Mouse (Mus musculus): Measurements from ENCODE around the gene Spon1. TPM values are rescaled to one million over a fixed set of nuclear protein-coding genes. Genes with fewer than 3 reads are reported as not detected.

Gene Spon1
- polyA plus RNA-seq, 1 experiment from 2014 or later: 79.1 TPM

- Histone ChIP-seq H3K36me3 (ENCODE audit: control insufficient read depth, insufficient read depth, low read length) (no peaks in the 10 kb centered on the region), H3K9me3 (ENCODE audit: control insufficient read depth, low read length) (no peaks in the 10 kb centered on the region), H3K27ac (ENCODE audit: low read depth, low read length) (no peak overlapping the region), H3K27me3 (ENCODE audit: control insufficient read depth, insufficient read depth, low read length) (no peaks in the 10 kb centered on the region), H3K4me3 (ENCODE audit: low read depth, low read length) (no peak overlapping the region), H3K4me2 (ENCODE audit: low read depth) (no peak overlapping the region), H3K4me1 (ENCODE audit: control insufficient read depth, insufficient read depth, low read length) (no peaks in the 10 kb centered on the region), H3K9ac (ENCODE audit: low read length) (no peak overlapping the region)
- 88% methylated on average over 8 of the region's 8 CpGs for WGBS
- DNase-seq (ENCODE audit: low spot score) (no peak), ATAC-seq (ENCODE audit: insufficient read depth, low FRiP score, low TSS enrichment) (no peak)
Measured at GRCm38 (mm10) chr7:113839431-113839830, 73.6 kb downstream of the Spon1 start.

DNA sequence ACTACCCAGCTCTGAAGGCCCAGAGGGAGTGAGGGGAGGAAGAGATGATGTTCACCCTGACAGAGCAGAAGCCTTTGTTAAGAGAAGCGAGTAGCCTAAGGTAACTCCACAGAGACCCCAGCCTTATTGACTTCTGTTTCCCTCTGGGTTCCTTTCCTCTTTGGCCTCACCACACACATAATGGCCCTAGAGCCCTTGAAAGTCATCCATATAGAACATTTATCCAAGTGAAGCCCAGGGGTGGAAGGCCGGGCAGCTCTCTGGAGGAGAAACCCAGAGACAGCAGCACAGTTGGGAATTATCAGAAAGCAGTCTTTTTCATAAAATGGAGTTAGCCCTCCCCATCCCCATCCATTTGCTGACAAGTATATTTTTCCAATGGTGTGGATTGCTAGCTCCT, 75.7 kb downstream of the Spon1 start:
- Histone ChIP-seq H3K9me3 (ENCODE audit: control insufficient read depth, low read length) (no peaks in the 10 kb centered on the region), H3K36me3 (ENCODE audit: control insufficient read depth, insufficient read depth, low read length) (no peaks in the 10 kb centered on the region), H3K9ac (ENCODE audit: low read length) (no peak overlapping the region), H3K27me3 (ENCODE audit: control insufficient read depth, insufficient read depth, low read length) (no peaks in the 10 kb centered on the region), H3K4me1 (ENCODE audit: control insufficient read depth, insufficient read depth, low read length) (no peaks in the 10 kb centered on the region), H3K4me2 (ENCODE audit: low read depth) (no peak overlapping the region), H3K27ac (ENCODE audit: low read depth, low read length) (no peak overlapping the region), H3K4me3 (ENCODE audit: low read depth, low read length) (no peak overlapping the region)
- DNase-seq (ENCODE audit: low spot score): no peak
- no peak for ATAC-seq (ENCODE audit: insufficient read depth, low FRiP score, low TSS enrichment)
- 93% methylated on average over 2 of the region's 2 CpGs for WGBS

- no peaks in the 10 kb centered on the region for H3K27me3 ChIP-seq (ENCODE audit: control insufficient read depth, insufficient read depth, low read length)
- no peaks in the 10 kb centered on the region for H3K4me1 ChIP-seq (ENCODE audit: control insufficient read depth, insufficient read depth, low read length)
- no peak overlapping the region for H3K27ac ChIP-seq (ENCODE audit: low read depth, low read length)
- no peak overlapping the region for H3K4me2 ChIP-seq (ENCODE audit: low read depth)
- ATAC-seq (ENCODE audit: insufficient read depth, low FRiP score, low TSS enrichment) (no peak), DNase-seq (ENCODE audit: low spot score) (no peak)
- no peaks in the 10 kb centered on the region for H3K9me3 ChIP-seq (ENCODE audit: control insufficient read depth, low read length)
- no peak overlapping the region for H3K4me3 ChIP-seq (ENCODE audit: low read depth, low read length)
- H3K9ac ChIP-seq (ENCODE audit: low read length): no peak overlapping the region
- WGBS: 60% methylated on average over 2 of the region's 2 CpGs
- no peaks in the 10 kb centered on the region for H3K36me3 ChIP-seq (ENCODE audit: control insufficient read depth, insufficient read depth, low read length)
Measured at GRCm38 (mm10) chr7:113843150-113843549, 77.4 kb downstream of the Spon1 start.

GRCm38 (mm10) chr7:113845191-113845590, 79.4 kb downstream of the Spon1 start:
- Histone ChIP-seq H3K9me3 (ENCODE audit: control insufficient read depth, low read length) (no peaks in the 10 kb centered on the region), H3K36me3 (ENCODE audit: control insufficient read depth, insufficient read depth, low read length) (no peaks in the 10 kb centered on the region), H3K4me3 (ENCODE audit: low read depth, low read length) (no peak overlapping the region), H3K9ac (ENCODE audit: low read length) (no peak overlapping the region), H3K4me1 (ENCODE audit: control insufficient read depth, insufficient read depth, low read length) (no peaks in the 10 kb centered on the region), H3K27ac (ENCODE audit: low read depth, low read length) (no peak overlapping the region), H3K4me2 (ENCODE audit: low read depth) (no peak overlapping the region), H3K27me3 (ENCODE audit: control insufficient read depth, insufficient read depth, low read length) (no peaks in the 10 kb centered on the region)
- ATAC-seq (ENCODE audit: insufficient read depth, low FRiP score, low TSS enrichment): no peak
- DNase-seq (ENCODE audit: low spot score): no peak
- WGBS: 72% methylated on average over 5 of the region's 5 CpGs

DNA sequence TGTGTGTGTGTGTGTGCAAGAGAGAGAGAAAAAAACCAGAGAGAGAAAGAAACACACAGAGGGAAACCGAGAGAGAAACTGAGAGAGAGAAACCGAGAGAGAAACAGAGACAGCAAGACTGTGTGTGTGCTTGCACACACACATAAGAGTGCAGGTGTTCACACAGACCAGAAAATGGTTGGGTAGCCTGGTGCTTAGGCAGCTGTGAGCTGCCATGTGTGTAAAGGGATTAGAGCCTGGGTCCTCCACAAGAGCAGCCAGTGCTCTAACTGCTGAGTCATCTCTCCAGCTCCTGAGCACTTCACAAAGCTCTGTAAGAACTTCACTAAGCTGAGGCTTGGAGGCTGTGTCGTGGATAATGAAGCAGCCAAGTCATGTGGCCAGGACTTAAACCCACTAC, 80.8 kb downstream of the Spon1 start:
- DNase-seq (ENCODE audit: low spot score) (no peak), ATAC-seq (ENCODE audit: insufficient read depth, low FRiP score, low TSS enrichment) (no peak)
- Histone ChIP-seq H3K4me1 (ENCODE audit: control insufficient read depth, insufficient read depth, low read length) (no peaks in the 10 kb centered on the region), H3K9ac (ENCODE audit: low read length) (no peak overlapping the region), H3K27ac (ENCODE audit: low read depth, low read length) (no peak overlapping the region), H3K27me3 (ENCODE audit: control insufficient read depth, insufficient read depth, low read length) (no peaks in the 10 kb centered on the region), H3K4me2 (ENCODE audit: low read depth) (no peak overlapping the region), H3K9me3 (ENCODE audit: control insufficient read depth, low read length) (no peaks in the 10 kb centered on the region), H3K36me3 (ENCODE audit: control insufficient read depth, insufficient read depth, low read length) (no peaks in the 10 kb centered on the region), H3K4me3 (ENCODE audit: low read depth, low read length) (no peak overlapping the region)
- WGBS: 63% methylated on average over 3 of the region's 3 CpGs

- no peaks in the 10 kb centered on the region for H3K27me3 ChIP-seq (ENCODE audit: control insufficient read depth, insufficient read depth, low read length)
- DNase-seq (ENCODE audit: low spot score) (no peak), ATAC-seq (ENCODE audit: insufficient read depth, low FRiP score, low TSS enrichment) (no peak)
- WGBS: 75% methylated on average over 7 of the region's 7 CpGs
- no peaks in the 10 kb centered on the region for H3K36me3 ChIP-seq (ENCODE audit: control insufficient read depth, insufficient read depth, low read length)
- H3K9me3 ChIP-seq (ENCODE audit: control insufficient read depth, low read length): no peaks in the 10 kb centered on the region
- no peak overlapping the region for H3K4me2 ChIP-seq (ENCODE audit: low read depth)
- no peak overlapping the region for H3K4me3 ChIP-seq (ENCODE audit: low read depth, low read length)
- H3K4me1 ChIP-seq (ENCODE audit: control insufficient read depth, insufficient read depth, low read length): no peaks in the 10 kb centered on the region
- H3K9ac ChIP-seq (ENCODE audit: low read length): no peak overlapping the region
- no peak overlapping the region for H3K27ac ChIP-seq (ENCODE audit: low read depth, low read length)
Measured at GRCm38 (mm10) chr7:113847041-113847819, 81.4 kb downstream of the Spon1 start.

DNA sequence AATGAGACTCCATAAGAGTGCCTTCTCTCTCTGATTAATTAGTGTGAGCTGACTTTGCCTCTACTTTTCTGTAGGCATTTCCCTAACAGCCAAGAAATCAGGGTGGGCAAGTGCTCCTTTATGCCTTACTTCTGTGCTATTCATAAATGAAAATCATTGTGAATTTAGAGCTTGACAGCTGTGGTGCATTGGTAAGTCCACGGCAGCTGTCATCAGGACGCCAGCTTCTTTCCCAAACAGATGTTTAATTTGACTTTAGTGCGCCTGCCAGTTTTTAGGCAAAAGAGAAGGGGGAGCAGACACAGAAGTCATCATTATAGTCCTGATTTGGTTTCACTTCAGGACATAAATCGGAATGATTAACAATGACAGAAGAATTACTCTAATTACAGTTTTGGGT, 84.6 kb downstream of the Spon1 start:
- no peaks in the 10 kb centered on the region for H3K27me3 ChIP-seq (ENCODE audit: control insufficient read depth, insufficient read depth, low read length)
- no peak overlapping the region for H3K4me3 ChIP-seq (ENCODE audit: low read depth, low read length)
- DNase-seq (ENCODE audit: low spot score): no peak
- H3K27ac ChIP-seq (ENCODE audit: low read depth, low read length): no peak overlapping the region
- no peaks in the 10 kb centered on the region for H3K9me3 ChIP-seq (ENCODE audit: control insufficient read depth, low read length)
- no peaks in the 10 kb centered on the region for H3K36me3 ChIP-seq (ENCODE audit: control insufficient read depth, insufficient read depth, low read length)
- no peak overlapping the region for H3K9ac ChIP-seq (ENCODE audit: low read length)
- no peak overlapping the region for H3K4me2 ChIP-seq (ENCODE audit: low read depth)
- WGBS: 71% methylated on average over 4 of the region's 4 CpGs
- no peak for ATAC-seq (ENCODE audit: insufficient read depth, low FRiP score, low TSS enrichment)
- no peaks in the 10 kb centered on the region for H3K4me1 ChIP-seq (ENCODE audit: control insufficient read depth, insufficient read depth, low read length)

- H3K36me3 ChIP-seq (ENCODE audit: control insufficient read depth, insufficient read depth, low read length): no peaks in the 10 kb centered on the region
- DNase-seq (ENCODE audit: low spot score): no peak
- no peak overlapping the region for H3K9ac ChIP-seq (ENCODE audit: low read length)
- no peak for ATAC-seq (ENCODE audit: insufficient read depth, low FRiP score, low TSS enrichment)
- H3K4me1 ChIP-seq (ENCODE audit: control insufficient read depth, insufficient read depth, low read length): no peaks in the 10 kb centered on the region
- no peak overlapping the region for H3K4me2 ChIP-seq (ENCODE audit: low read depth)
- 85% methylated on average over 4 of the region's 4 CpGs for WGBS
- H3K27ac ChIP-seq (ENCODE audit: low read depth, low read length): no peak overlapping the region
- no peaks in the 10 kb centered on the region for H3K27me3 ChIP-seq (ENCODE audit: control insufficient read depth, insufficient read depth, low read length)
- H3K9me3 ChIP-seq (ENCODE audit: control insufficient read depth, low read length): no peaks in the 10 kb centered on the region
- no peak overlapping the region for H3K4me3 ChIP-seq (ENCODE audit: low read depth, low read length)
Measured at GRCm38 (mm10) chr7:113855396-113855795, 89.6 kb downstream of the Spon1 start.

GRCm38 (mm10) chr7:113856067-113856466, 90.3 kb downstream of the Spon1 start:
- Histone ChIP-seq H3K9ac (ENCODE audit: low read length) (no peak overlapping the region), H3K4me2 (ENCODE audit: low read depth) (no peak overlapping the region), H3K4me1 (ENCODE audit: control insufficient read depth, insufficient read depth, low read length) (no peaks in the 10 kb centered on the region), H3K9me3 (ENCODE audit: control insufficient read depth, low read length) (no peaks in the 10 kb centered on the region), H3K4me3 (ENCODE audit: low read depth, low read length) (no peak overlapping the region), H3K36me3 (ENCODE audit: control insufficient read depth, insufficient read depth, low read length) (no peaks in the 10 kb centered on the region), H3K27ac (ENCODE audit: low read depth, low read length) (no peak overlapping the region), H3K27me3 (ENCODE audit: control insufficient read depth, insufficient read depth, low read length) (no peaks in the 10 kb centered on the region)
- no peak for ATAC-seq (ENCODE audit: insufficient read depth, low FRiP score, low TSS enrichment)
- DNase-seq (ENCODE audit: low spot score): no peak
- 69% methylated on average over 3 of the region's 3 CpGs for WGBS

Measured in neural tube, embryonic 11.5 days (tissue).